Mouse (Mus musculus) layer of hippocampus, postnatal 10 days (tissue): ENCODE results near the gene Hoxd8. TPM values are rescaled to one million over a fixed set of nuclear protein-coding genes. Genes with fewer than 3 reads are reported as not detected.

ENCODE experiments used
- DNase-seq, 2 experiments: peaks; one replicate each; pipeline ENCODE4 v3.0.0; 2021; ENCODE audit warnings: low spot score in 2 of 2
- total RNA-seq, 2 experiments: library from RNA; stranded (reverse); gene quantifications; 2 replicates each; pipeline ENCODE4 v1.2.3; 2021

Hoxd8 gene
- total RNA-seq, 2 experiments from 2014 or later = 0.23 TPM; not detected in 1

- no peak for DNase-seq
Measured at GRCm38 (mm10) chr2:74685059-74685603, 19.3 kb upstream of the Hoxd8 start.

GRCm38 (mm10) chr2:74686301-74686987 lies 18.0 kb upstream of the Hoxd8 start:
- peak in 1 of 2 experiments; percentile 64 for DNase-seq

- DNase-seq = no peak
Measured at GRCm38 (mm10) chr2:74686988-74687697, 17.3 kb upstream of the Hoxd8 start.

- no peak for DNase-seq
Measured at GRCm38 (mm10) chr2:74687698-74688555, 16.5 kb upstream of the Hoxd8 start.

GRCm38 (mm10) chr2:74688795-74689573 lies 15.4 kb upstream of the Hoxd8 start:
- DNase-seq = no peak

- peak in 1 of 2 experiments; percentile 22 for DNase-seq
Measured at GRCm38 (mm10) chr2:74689574-74690337, 14.7 kb upstream of the Hoxd8 start.

- no peak for DNase-seq
Measured at GRCm38 (mm10) chr2:74690338-74690716, 14.1 kb upstream of the Hoxd8 start.

- peak in 1 of 2 experiments; percentile 20 for DNase-seq
Measured at GRCm38 (mm10) chr2:74691022-74691951, 13.1 kb upstream of the Hoxd8 start, which contains the start of gene Hoxd10. TSS of gene Hoxd10 (plus strand) at chr2:74691924.

- DNase-seq = no peak
Measured at GRCm38 (mm10) chr2:74691995-74692807, 12.2 kb upstream of the Hoxd8 start.

- no peak for DNase-seq
Measured at GRCm38 (mm10) chr2:74692808-74693431, 11.5 kb upstream of the Hoxd8 start.

GRCm38 (mm10) chr2:74693432-74693827 lies 11.0 kb upstream of the Hoxd8 start:
- no peak for DNase-seq

GRCm38 (mm10) chr2:74694066-74694465 lies 10.3 kb upstream of the Hoxd8 start:
- no peak for DNase-seq

- DNase-seq = no peak
Measured at GRCm38 (mm10) chr2:74695383-74695782, 9.0 kb upstream of the Hoxd8 start.

GRCm38 (mm10) chr2:74695813-74696430 lies 8.5 kb upstream of the Hoxd8 start:
- no peak for DNase-seq

GRCm38 (mm10) chr2:74696442-74697335 lies 7.7 kb upstream of the Hoxd8 start:
- DNase-seq = no peak

- no peak for DNase-seq
Measured at GRCm38 (mm10) chr2:74697567-74698121, 6.8 kb upstream of the Hoxd8 start, which contains the start of gene Hoxd9. TSS of gene Hoxd9 (plus strand) at chr2:74697727.
